Mouse (Mus musculus) left cerebral cortex, adult 18-20 months (tissue): ENCODE data around the gene Smu1. TPM values are rescaled to one million over a fixed set of nuclear protein-coding genes. Genes with fewer than 3 reads are reported as not detected.

Source experiments
- microRNA-seq, 2 experiments: library from miRNA; unstranded; fragments of <30 nt; microRNA quantifications; one replicate each; pipeline ENCODE4 v1.2.0; 2021
- total RNA-seq, 2 experiments: library from RNA; stranded (reverse); gene quantifications; 2 replicates each; pipeline ENCODE4 v1.2.3; 2021

Gene Smu1
- total RNA-seq, 2 experiments from 2014 or later, result 47.7 to 52.2 TPM

Small RNA genes within 50 kb of the gene (microRNA-seq; reads per million reads assigned to microRNA genes)
- 0.21 to 0.25 reads per million in 2 experiments for gene Mir207

Other genes with a start within 250 kb of the Smu1 start
- 10 to 100 TPM; 29.7 to 34.8 TPM for gene Aptx, start 54.7 kb downstream of the Smu1 start, total RNA-seq
- gene Dnaja1, start 35.8 kb downstream of the Smu1 start, total RNA-seq, result 100 to 1,000 TPM; 295 to 302 TPM
- 1 to 10 TPM; 4.7 to 5.4 TPM for gene B4galt1, start 96.1 kb upstream of the Smu1 start, total RNA-seq
- not detected for gene Spink4, start 162.1 kb upstream of the Smu1 start, total RNA-seq
- gene Bag1, start 190.4 kb upstream of the Smu1 start, total RNA-seq, result 100 to 1,000 TPM; 174 to 185 TPM
- 10 to 100 TPM; 80.1 to 82.2 TPM for gene Chmp5, start 190.5 kb upstream of the Smu1 start, total RNA-seq
- 10 to 100 TPM; 73.4 to 73.6 TPM for gene Nfx1, start 213.0 kb upstream of the Smu1 start, total RNA-seq